Mouse (Mus musculus) bone marrow macrophage, adult 2 months (primary cell): Measurements from ENCODE around the gene Pnpla8.

Experiments used
- CTCF ChIP-seq: IDR thresholded peaks from 2 replicates; pipeline ENCODE4 v1.5.1; 2012; ENCODE audit warnings: low read depth, mild to moderate bottlenecking, low read length, moderate library complexity
- POLR2A ChIP-seq: IDR thresholded peaks from 2 replicates; pipeline ENCODE4 v1.6.1; 2012; ENCODE audit warnings: mild to moderate bottlenecking, low read depth, low read length, borderline replicate concordance

- TF ChIP-seq CTCF (no peak), POLR2A (no peak)
Observed at GRCm38 (mm10) chr12:44248309-44248977, 27.3 kb downstream of the Pnpla8 start.
